Mouse (Mus musculus) 3T3-L1 (cell line): Measurements from ENCODE around the gene Cfap20.
A peak's percentile ranks its signal among the peaks of the same experiment; 100 is the strongest.
"Not testable (repeated sequence)": the region's sequence is repeated elsewhere in the genome, so short reads cannot be mapped to it uniquely, and the experiment has no call there.

Source experiments
- DNase-seq: peaks from one replicate; pipeline ENCODE4 v3.0.0-alpha.2; 2015; ENCODE audit warnings: low read depth, low spot score

Gene Cfap20

DNA sequence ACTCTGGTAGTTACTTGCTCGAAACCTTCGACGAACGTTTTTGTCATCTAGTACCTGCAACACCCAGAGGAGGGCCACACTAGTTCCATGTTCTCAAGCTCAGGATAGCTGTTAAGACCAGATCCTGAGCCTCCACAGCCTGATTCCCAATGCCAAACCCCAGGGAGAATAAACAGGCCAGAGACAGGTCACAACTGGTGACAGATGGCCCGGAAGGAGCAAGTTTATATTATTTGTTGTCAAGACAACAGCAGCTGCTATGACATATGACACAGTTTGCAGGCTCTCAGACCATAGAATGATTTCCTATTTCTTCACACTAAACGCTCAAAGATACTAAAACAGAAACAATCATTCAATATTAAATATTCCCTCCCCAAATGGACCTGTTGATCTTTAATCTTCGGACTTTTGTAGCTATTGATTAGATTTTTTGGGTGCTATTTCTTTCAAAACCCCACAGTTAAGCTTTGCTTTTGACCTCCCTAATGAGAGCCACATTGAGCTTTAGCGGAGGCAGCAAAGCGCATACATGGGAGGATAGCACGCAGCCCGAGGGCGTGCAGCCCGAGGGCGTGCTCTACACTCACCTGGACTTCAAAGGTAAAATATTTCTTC, 12.4 kb downstream of the Cfap20 start:
- DNase-seq = no peak

DNA sequence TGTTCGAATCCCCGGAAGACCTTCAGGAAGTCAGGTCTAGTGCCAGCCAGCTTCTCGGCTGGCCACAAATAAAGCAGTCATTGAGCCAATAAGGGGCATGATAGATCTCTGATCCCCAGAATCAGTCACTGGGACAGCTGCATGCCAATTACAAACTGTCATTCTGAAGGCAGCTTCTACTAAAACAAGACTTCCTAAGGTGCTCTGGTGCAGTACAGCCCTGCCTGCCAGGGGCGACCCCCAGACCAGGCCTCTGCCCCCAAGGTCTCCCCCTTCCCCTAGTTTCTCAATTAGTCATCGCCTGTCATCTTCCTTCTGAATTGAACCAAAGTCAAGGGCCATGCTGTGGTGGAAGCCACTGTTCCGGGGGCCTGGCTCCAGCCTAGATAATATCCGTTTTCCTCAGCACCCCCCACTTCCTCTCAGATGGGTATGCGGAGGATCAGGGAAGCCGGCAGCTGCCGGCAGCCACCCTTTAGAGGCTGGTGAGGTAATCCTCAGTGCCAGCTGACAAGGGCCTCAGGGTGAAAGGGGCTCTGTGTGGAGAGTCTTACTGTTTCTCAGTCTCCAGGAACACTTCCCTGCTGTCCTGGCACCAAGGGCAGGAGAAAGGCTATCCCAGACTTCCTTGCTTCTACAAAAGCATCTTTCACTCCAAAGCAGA, 23.2 kb downstream of the Cfap20 start:
- DNase-seq = no peak

DNA sequence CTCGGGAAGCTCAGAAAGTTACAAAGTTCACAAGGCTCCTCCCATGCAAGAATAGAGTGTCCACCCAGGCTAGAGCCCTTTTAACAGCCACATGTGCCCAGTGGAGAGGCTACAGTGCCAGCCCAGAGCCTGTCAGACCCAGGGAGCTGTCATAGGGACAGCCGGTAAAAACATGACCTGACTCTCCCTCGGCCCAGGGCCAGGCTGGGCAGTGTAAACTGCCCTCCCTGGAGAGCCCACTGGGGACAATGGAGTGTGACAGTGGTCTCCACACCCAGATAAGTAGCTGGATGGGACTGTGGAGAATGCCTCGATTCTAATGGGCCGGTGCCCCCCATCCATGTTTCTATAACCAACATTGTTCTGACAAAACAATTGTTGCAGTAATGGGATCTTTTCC, 25.2 kb downstream of the Cfap20 start:
- no peak for DNase-seq

DNA sequence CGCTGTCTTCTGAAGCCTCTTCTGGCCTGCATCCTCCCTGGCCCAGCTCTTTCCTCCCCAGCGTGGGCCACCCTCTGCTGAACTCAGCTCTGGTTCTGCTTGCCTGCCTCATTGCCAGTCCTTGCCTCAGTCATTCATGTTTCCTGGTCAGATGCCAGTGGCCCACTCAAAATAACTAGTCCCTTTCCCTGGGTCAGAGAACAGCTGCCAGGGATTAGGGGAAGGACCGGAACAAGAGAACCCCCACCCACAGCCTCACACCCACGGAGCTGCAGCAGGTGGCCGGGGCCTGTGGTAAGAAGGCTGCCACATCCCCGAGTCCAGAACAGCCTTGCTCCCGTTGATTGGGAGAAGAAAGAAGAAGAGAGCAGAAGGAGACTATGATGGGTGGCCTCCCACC, 33.6 kb downstream of the Cfap20 start:
- no peak for DNase-seq

DNA sequence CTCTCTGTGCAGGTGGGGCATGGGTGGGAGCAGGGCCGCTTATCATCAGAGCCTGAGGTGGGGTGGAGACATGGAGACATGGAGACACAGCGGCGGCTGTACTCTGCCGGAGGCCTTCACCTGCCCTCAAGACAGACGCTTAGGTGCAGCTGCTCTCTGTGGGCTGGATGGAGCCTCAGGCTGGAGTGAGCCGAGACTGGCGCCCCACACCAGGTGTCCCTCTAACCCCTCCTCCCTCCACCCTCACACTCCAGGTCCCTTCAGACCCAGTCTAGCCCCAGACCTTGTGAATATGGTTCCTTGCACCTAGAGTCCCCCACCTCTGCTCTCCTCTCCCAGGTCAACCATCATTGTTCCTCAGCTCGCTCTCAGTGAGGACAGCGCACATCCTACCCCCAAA, 35.5 kb downstream of the Cfap20 start:
- no peak for DNase-seq

DNA sequence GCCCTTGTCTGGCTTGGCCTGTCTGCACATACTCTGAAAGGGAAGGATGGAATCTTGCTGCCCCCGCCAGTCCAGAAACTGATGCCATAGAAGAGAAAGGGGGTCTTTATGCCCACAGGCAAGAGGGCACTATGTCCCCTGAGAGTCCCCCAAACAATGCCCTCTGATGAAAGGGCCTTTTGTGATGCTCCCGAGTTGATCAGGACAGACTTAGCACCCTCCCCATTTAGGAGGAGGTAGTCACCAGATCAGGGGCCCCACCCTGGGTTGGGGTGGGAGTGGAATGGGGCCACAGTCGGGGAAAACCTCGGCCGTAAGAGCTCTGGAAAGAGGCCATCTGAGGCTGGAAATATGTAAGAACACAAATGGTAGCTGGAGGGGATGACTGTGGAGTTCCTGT, 37.5 kb downstream of the Cfap20 start:
- no peak for DNase-seq

DNA sequence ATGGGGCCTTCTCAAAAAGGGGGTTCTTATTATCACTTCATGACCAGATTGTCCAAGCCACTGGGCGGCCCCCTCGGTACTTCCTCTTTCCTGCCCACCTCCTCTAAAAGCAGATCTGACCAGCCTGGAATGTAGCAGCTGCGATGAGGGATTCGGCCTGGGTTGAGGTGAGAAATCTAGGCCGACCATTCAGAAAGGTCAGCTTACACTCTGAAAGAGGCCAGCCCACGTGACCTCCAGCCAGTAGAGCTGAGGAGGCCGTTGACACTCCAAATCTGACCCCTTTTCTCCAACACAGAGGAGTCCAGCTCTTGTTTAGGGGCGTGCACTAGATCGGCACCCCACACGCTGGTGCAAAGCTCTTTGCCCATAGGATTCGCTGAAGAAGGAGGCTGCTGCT, 37.9 kb downstream of the Cfap20 start:
- no peak for DNase-seq

DNA sequence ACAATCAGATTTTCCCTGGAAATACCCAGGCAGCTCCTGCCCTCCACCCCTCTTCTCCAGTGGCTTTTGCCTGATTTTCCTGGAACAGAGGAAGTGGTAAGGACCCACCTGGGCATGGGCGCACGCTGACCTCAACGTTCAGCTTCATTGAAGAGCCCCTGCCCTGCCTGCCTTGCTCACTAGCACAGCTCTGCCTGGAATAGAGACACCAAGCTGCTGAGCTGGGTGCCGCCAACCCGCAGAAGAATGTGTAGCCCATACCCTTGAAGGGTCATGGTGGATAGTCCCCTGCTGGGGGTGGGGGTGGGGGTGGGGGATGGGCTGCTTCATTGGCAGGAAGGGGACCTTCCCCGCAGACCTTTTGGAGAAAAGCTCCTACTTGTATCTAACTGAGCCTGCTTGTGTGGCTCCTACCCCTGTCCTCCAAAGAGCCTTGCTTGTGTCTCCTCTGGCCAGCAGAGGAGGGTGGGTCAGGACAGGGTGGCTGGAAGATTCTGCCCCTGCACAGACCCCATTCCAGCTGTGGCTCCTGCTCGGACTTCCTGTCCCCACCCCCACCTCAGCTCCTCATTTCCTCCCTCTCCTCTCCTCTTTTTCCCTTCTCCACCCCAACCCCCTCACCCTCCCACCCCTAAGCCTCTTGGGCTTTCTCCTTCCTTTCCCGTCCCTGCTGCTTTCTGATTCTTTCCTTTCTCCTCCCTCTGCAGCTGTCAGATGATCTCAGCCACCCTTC, 39.3 kb downstream of the Cfap20 start:
- DNase-seq = no peak

DNA sequence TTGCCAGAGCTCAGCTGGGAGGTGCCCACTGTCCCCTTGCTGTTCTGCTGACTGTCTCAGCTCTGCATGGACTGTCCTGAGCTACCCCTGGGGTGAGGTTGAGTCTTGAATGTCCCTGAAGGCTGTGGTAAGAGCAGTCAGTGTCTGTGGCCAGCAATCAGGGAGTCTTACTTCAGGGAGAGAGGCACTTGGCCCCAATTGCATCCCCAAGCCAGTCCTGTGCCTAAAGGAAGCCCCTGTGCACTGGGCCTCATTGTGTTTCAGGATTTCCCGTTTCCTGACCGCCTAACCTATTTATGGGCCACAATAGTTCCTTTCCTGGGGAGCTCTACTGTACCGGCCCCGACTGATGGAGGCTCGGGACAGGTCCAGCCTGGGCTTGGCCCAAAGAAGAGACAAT, 42.1 kb downstream of the Cfap20 start:
- no peak for DNase-seq

DNA sequence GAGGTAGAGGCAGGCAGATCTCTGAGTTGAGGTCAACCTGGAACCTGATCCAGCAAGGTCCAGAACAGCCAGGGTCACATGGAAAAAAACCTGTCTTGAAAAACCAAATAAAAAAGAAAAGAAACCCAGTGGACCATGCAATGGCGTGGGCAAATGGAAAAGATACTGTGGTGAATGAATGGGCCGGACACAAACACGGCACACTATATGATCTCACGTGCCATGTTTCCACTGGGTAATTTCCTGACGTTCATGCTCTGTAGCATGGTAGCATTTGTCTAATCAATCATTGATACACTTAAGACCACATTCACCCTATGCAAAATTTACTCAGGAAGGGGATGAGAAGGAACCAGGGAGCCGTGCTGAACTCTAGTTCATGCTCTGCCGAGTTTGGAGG, 43.6 kb downstream of the Cfap20 start:
- DNase-seq = no peak

DNA sequence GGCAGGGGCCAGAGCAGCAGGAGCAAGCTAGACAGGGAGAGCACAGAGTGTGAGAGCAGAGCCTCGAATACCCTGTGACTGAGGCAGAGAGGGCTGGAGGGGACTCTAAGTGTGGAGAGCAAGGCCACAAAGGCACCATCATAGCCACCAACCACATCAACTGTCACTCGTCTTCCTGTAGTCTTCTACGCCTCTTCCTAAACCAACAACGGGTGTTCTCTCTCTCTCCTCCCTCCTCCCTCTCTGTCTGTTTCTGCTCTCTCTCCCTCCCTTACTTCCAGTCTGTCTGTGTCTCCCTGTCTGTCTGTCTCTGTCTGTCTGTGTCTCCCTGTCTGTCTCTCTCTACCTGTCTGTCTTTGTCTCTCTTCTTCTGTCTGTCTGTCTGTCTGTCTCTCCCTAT, 44.4 kb downstream of the Cfap20 start:
- no peak for DNase-seq

DNA sequence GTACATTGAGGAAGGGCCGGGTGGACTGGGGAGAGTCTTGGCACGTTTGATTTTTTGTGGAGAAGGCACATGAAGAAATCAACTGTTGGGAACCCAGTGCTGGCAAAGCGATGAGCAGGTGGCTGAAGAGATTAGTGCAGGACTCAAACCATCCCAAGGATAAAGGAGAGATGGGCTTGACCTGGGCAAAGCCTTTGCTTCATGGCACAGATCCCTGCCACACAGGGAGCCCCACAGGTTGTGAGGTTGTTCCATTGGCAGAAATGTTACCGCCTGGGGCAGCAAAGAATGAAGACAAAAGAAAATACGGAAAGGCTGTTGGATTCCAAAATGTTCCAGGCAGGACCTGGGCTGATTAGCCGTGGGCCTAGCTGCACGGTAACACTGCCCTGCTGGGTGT, 46.7 kb downstream of the Cfap20 start:
- no peak for DNase-seq

DNA sequence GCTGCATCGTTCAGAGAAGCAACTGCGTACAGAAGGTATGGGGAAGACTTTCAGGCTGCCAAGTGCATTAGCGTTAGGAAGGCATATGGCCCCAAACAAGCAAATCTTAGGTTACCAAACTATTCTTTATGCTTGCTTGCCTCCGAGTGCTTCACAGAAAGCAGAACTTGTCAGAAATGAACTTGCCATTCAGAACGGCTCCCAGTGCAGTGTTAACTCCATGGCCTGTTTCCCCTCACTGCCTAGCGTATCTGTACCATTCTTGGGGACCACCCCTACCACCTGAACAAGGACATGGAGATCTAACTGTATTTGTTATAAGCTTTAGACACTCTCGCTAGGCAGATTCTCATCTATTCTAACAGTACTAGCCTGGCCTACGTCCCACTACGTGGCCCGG, 47.4 kb downstream of the Cfap20 start:
- no peak for DNase-seq

DNA sequence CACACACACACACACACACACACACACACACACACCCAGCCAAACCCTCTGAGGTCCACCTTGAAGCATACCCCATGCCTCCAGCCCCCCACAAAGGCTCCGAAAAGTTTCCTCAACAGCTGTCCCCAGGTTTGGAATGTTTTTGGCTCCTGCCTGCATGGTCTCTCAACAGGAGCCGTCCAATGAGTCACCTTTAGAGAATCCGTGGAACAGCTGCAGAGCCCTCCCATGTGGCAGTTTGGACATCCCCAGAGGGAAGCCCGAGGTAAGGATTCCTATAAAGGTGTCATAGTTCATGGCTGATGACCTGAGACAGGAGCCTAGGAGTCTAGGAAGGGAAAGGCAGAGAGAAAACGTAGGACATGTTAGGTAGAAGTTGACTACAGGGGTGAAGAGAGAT, 48.6 kb downstream of the Cfap20 start:
- DNase-seq = peak; percentile 70

DNA sequence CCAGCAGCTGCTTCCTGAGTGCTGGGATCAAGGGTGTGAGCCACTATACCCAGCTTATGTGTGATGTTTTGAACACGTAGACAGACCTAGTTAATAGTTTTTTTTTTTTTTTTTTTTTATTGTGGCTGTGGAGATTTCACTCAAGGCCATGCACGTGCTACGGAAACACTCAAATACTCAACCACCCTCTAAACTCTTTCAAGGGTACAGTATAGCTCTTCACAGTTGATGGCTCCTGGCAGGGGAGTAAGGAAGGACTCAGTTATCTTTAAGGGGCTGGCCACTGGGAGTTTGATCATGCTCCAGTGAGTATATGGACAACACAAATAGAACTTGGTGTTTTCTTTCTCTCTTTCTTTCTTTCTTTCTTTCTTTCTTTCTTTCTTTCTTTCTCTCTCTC, 50.2 kb downstream of the Cfap20 start:
- no peak for DNase-seq

DNA sequence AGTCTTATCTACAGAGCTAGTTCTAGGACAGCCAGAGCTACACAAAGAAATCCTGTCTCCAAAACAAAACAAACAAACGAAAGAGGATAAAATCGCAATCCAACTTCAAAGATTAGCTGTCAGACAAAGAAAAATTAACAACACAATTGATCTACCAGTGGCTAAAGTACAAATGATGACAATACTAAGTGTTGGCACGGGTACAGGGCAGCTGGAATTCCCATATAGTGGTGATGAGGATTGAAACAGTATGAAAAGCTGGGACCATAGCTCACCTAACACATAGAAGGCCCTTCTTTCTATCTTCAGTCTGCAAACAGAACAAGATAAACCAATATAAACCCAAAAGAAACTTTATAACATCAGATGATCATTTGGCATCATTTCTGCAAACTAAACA, 53.1 kb downstream of the Cfap20 start:
- DNase-seq = no peak

DNA sequence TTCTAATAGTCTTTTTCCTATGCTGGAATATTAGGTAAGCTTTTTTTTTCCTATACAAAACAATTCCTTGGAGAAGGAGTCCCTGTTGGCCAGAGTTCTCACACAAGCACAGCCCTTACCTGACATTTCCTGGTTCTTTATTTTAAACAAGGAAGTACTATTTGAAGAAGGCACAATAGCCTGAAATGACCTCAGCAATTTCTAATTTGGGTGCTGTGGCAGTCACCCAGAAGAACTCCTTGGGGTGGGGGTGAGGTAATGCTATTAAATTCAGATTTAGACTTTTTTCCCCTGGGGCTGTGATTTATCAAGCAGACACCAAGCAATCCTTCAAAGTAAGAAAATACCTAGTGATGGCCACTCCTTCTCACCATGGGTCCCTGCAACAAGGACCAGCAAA, 53.7 kb downstream of the Cfap20 start:
- no peak for DNase-seq

DNA sequence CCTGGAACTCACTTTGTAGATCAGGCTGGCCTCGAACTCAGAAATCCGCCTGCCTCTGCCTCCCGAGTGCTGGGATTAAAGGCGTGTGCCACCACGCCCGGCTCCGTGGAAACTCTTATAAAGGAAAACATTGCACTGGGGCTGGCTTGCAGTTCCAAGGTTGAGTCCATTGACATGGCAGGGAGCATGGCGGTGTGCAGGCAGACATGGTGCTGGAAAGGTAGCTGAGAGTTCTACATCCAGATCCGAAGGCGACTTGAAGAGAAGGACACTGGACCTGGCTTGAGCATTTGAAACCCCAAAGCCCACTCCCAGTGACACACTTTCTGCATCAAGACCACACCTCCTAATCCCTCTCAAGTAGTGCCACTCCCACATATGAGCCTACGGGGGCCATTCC, 55.7 kb downstream of the Cfap20 start:
- not testable (repeated sequence) for DNase-seq

DNA sequence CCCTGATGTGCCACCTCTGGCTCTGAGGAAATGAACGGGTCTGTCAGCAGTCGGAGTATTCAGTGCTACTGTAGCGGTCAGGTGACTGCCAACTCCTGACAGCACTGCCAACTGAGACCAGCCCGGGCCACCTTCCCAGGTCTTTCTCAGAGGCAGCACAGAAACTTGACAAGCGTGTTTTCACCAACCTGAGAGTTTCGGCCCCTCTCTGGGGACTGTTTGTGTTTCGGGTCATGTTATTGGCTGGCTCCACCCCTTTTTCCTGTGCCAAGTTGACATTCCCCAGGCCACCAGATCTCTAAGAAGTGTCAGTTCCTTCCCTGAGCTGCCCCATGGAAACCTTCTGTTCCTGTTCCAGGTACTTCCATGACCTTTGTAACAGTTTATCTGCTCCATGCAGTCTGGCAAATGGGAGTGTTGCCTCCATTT, 56.8 kb downstream of the Cfap20 start:
- no peak for DNase-seq

DNA sequence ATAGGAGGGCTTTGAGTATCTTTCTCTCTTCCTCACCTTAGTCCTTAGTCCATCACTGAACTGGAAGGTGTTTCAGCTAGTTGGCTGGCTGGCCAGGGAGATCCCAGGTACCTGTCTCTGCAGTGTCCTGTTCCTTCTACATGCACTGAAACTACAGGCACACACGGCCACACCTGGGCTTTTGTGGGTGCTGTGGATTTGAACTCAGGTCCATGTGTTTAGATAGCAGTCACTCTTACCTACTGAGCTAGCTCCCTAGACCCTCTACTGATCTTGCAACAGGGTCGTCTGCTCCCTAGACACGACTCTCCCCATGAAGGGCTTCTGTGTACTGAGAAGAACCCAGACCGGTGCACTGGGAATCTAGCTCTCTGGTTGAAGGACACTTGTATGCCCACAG, 57.6 kb downstream of the Cfap20 start:
- DNase-seq = no peak

DNA sequence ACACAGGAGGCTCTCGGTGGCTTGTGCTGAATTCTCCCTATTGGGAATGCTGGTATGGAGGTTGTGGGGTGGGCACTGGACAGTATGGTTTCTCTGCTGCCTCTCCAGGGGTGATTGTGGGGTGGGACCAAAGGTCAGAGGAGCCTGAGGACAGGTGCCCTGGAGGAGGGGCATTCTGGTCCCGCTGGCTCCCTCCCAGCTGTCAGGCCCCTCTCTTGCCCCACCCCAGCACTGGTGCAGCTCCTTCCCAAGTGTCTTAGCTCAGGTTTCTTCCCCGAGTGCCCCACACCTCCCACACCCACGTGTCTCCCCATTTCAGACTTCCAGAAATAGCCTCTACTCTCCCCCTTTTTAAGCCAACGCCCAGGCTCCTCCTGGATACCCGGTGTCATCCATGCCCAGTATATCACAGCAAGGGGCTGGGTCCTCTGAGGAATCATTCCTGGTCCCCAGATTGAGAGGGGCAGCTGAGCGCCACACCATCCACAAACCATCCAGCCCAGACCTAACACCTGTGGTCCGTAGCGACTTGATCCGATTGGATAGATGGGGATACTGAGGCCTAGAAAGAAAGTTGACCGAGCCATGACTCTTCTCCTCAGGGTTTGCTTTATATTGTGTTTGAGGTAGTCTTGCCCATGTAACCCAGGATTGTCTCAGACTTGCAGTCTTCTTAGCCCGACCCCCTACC, 58.2 kb downstream of the Cfap20 start:
- DNase-seq = no peak

DNA sequence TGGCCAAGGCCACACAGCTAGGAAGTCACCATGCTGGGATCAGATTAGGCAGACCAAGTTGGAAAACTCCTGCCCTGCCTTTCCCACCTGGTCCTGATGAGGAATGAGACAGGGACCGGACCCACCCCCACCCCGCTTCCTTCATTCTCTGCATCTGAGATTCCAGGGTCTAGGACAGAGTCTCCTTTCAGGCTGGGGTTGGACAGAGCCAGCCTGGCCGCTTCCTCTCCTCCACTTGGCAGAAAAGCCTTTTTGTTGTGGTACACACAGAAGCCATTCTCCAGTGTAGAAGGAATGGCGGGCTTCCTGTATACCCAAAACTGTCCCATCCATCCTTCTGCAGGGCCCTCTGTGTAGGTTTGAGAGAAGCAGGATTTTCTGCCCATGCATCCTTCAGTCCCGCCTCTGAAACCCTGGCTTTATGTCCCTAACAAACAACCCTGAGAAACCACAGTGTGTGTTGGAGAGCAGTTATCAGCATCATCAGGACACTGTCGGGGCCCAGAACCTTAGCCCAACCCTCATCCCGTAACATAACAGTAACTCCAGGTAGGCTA, 59.2 kb downstream of the Cfap20 start:
- DNase-seq = no peak
